Mouse (Mus musculus) adipose tissue, adult 10 weeks (tissue): ENCODE data around the gene Cfhr1. TPM values are rescaled to one million over a fixed set of nuclear protein-coding genes. Genes with fewer than 3 reads are reported as not detected.

ENCODE experiments used
- polyA plus RNA-seq: library from polyadenylated mRNA; stranded (reverse); fragments of 350-450 nt; fragmentation: Illumina TruSeq; extraction: RNeasy Lipid Tissue Mini Kit (QIAGEN cat#74804); gene quantifications from one replicate; pipeline ENCODE4 v1.2.3, GENCODE M21; 2014; ENCODE audit warnings: low read depth, low replicate concordance

Gene Cfhr1
- not detected for polyA plus RNA-seq

DNA sequence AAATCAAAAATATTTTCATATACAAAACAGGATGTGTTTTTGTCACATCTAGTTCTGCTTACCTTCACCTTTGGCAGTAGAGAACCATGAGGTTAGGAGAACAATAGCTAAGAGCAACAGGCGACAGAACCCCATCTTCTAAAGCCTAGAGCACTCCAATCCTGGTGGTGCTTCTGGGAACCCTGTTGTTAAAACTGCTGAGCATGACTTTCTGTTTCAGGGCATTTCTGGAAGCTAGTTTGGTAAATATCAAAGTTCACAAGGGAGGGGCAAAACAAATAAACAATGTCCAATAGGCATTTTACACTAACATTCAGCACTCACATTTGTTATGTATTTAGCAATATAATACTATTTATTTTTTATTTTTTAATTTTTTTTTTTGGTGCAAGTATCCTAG, at the start of gene Cfhr1:
Cfhr1 (minus strand) TSS at position 249 of the 400 bp plus-strand sequence.

DNA sequence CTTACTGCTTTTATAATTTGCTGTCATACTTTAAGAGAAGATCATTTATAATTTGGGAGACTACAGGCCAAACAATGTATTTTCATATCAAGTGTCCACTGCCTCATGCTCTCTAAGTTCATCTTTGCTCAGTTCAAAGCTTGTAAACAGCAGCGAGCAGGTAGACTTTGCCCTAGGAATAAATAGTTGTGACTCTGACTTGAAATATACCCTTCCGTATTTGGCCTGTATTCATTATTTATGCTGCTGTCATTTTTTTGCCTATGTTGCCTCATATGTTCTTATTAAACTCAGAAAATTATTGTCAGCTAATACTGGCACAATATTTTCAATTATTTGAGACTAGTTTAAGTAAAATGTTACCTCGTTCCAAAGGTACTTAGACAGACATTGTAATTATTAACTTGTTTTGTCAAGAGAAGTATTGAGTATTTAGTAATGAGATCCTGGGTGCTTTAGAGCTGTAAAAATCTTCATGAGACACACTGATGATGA, 58.8 kb downstream of the Cfhr1 start, which contains the start of gene F13b:
F13b (plus strand) TSS at position 445 of the 495 bp plus-strand sequence.

Other genes with a start within 250 kb of the Cfhr1 start
- gene Crb1, start 183.2 kb downstream of the Cfhr1 start, polyA plus RNA-seq = not detected
- gene Zbtb41, start 138.0 kb downstream of the Cfhr1 start, polyA plus RNA-seq = 5.2 TPM
- gene Aspm, start 105.5 kb downstream of the Cfhr1 start, polyA plus RNA-seq = 0.93 TPM
- not detected for gene F13b, start 58.6 kb downstream of the Cfhr1 start, polyA plus RNA-seq
- gene Gm4788, start 221.0 kb upstream of the Cfhr1 start, polyA plus RNA-seq = not detected